Mouse (Mus musculus) left cerebral cortex, adult 11 months (tissue): Measurements from ENCODE around the gene Cox10.

ENCODE experiments used
- DNase-seq: peaks from one replicate; pipeline ENCODE4 v3.0.0; 2022; ENCODE audit warnings: low spot score

Cox10 gene

DNA sequence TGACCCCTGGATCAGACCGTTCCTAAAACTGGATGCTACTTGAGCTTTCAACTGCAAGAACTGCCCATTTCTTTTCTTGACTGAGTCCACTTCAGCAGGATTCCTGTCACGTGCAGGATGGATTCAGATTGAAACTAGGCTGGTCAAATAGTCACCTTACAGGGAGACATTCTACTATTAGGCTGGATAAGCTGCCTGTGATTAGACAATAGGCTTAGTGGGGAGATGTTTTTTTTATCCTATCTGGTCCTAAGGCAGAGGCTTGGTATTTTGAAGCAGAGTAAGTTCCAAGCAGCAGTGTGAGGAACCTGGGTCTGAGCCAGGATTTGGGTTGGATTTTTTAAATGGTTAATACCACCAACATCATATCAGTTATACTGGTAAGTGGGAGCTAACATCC, 125.4 kb downstream of the Cox10 start:
- no peak for DNase-seq

DNA sequence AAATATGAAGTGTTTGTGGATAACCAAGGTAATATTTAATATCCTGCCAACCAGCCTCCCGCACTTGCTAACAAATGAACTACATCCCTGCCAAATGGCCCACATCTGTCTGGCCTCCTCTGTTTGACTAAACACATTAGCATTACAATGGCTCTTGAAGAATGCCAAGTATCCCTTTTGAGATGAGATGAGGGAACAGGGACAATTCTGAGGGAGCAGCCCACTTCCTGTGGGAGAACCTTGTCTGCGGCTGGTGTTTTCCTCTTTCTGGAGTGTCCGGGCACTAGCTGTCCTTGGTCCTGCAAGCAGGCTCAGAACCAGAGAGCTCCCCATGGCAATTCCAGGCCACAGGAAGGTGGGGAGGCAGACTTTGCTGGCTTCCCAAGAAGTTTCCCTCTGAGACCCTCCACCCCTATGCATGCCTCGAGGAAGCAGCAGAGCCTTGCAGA, 126.5 kb downstream of the Cox10 start:
- no peak for DNase-seq

DNA sequence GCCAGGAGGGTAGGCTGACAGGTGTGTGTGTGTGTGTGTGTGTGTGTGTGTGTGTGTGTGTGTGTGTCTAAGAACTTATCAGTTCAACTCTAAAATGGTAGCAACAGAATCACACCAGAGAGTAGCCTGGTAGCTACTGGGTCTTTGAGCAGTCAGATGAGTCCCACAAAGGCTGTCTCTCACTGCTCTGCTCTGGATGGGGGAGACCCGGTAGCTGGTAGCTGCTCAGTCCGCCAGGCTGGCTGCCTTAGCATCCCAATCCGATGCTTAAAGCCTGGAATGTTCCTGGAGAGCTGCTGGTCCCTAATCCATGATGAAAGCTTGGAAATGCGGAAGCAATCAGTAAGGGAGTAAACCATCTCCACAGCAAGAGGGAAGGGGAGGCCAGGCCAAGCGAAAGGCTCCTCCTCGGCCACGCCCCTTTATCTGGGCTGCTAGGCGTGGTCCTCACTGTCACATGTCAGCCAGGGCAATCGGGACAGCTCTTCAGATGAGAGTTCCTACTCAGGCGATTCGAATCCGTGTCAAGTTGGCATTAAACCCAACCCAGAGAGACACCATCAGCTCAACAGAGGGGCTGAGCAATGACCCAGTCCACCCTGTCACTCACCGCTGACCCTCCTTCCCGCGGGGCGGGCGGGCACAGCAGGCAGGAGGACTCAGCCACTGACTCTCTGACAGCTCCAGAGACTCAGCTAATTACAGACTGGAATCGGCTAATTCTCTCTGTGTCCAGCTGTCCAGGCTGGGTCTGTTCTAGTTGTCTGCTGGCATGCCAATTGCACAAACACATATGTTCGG, 127.2 kb downstream of the Cox10 start:
- no peak for DNase-seq

DNA sequence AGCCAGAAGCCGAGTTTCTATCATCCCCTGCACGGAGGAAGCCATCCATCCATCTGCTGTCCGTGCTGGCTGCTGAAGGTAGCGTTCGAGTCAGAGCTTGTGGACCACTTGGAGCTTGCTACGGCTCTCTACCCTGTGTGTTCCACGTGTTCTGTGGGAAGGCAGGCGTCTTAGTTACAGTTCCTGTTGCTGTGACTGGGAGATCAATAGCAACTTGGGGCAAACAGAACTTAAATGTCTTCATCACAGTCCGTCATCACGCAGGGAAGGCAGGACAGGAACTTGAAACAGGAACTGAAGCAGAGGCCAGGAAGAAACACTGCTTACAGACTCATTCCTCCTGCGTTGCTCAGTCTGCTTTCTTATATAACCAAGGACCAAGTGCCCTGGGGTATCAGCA, 130.9 kb downstream of the Cox10 start:
- no peak for DNase-seq

DNA sequence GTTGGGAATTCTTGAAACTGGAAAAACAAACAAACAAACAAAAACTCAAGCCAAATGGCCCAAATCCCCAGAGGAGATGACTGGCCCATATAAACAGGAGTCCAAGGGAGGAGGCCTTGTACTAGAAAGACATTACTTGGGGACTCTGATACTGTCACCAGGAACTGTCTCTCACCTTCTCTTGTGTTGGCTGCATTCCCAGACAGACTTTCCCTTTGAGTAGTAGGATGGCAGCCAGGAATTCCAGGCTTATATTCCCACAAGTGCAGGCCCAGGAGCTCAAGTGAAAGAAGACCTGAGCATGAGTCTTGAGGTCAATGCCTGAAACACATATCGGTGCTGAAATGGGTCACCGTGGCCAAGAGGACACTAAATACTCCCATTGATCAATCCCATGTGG, 132.2 kb downstream of the Cox10 start:
- DNase-seq, result no peak

DNA sequence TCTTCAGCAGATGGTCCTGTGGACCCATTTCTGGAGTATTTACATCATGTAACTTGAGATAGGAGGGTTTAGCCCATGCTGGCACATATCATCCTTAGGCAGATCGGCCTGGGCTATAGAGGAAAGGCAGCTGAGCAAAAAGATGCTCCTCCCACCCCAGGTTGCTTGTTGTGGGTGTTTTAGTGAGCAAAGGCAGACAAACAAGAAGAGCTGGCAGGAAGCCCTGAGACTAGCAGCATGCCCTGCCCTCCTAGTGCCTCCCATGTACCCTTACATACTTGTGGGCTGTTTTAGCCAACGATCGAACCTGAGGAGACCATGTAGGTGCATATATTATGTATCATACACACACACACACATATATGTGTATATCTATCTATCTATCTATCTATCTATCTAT, 135.3 kb downstream of the Cox10 start:
- no peak for DNase-seq

DNA sequence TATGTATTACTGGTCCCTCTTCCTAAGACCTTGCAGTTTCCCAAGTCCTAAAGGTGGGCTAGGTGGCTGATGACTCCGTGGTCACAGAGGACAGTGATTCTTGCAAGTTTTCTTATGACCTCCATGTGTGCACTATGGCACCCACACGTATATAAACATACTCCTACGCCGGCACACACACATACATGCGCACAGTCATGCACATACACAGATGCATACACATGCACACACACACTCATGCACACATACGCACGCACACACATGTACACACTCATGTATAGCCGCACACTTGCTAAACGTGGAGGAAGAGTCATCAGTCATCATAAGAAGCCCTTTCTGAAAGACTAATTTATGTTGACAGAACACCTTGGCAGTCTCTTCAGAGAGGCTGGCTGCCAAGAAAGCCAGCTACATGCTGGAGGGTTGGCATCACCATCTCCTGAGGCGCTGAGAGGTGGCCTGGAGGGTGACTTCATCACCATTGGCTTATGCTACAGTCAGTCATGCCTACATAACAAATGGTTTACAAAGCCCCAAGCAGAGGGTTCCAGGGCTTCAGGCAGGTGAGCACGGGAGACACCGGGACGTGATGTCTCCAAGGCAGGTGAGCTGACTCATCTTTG, 135.9 kb downstream of the Cox10 start:
- no peak for DNase-seq

DNA sequence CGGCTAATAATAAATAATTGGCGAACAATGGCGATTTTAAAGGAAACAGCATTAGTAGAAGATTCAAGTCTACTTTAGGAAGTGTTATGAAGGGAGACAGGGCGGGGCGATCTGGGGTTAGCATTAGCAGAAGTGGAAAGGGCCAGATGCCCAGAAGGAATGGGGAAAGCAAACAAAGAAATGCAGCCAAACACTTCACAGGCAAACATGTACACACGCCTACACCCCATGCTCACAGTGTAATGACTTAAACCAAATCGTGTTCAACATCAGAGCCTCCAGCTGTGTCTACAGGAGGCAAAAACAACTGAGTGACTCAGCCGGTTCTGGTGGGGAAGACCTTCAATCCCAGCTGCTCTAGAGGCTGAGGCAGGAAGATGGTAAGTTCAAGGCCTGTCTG, 137.1 kb downstream of the Cox10 start:
- DNase-seq, result no peak

DNA sequence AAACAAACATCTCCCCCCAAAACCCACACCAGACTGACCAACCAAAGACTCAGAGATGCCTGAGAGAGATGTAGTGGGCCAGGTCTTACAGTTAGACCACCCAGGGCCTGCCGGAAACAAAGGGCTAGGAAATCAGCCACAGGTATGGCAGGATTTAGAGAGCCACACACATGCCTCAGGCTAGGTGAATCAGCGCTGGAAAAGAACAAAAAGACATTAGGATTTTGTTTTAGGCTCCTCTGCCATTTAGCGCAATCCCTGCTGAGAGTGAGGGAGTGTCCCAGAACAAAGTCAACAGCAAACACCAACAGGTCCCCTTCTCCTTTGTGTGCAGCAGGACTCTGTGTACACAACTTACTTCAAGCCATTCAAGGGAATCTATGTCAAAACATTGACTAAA, 142.6 kb downstream of the Cox10 start:
- DNase-seq, result no peak

DNA sequence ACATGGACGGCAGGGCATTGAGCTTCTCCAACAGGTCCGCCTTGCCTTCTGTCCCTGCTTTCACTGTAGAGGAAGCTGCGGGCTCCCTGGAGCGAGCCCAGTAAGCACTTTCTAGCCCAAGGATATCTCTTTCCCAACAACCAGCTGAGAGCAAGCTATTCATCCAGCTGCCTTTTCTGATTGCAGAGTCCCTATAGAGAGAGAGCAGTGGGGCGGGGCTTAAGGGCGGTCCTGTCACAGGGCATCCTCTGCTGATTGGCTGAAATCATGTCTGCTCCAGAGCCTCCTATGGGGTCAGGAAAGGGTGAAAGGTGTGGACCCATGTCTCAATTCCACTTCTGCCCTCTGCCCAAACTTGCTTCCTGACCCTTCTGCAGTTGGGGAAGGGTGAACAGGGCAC, 152.4 kb downstream of the Cox10 start:
- no peak for DNase-seq

DNA sequence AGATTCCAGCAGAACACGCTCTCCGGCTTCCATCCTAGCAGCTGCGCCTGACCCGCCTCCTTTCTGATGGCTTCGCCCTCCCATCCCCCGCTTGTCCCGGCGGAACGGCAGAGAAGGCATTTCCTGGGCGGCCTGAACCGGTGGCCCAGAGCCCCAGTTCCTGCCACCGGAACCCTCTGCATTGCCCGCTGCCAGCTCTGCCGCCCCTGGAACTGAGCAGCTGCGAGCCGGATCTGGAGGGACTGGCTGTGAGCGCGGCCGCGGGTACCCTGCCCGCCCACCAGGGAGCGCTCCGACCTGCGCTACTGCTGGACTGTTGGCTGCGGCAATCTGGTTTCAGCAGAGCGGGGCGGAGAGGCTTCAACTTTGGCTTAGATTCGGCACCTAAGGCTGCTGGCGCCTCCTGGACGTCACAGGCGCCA, 154.1 kb downstream of the Cox10 start:
- no peak for DNase-seq

DNA sequence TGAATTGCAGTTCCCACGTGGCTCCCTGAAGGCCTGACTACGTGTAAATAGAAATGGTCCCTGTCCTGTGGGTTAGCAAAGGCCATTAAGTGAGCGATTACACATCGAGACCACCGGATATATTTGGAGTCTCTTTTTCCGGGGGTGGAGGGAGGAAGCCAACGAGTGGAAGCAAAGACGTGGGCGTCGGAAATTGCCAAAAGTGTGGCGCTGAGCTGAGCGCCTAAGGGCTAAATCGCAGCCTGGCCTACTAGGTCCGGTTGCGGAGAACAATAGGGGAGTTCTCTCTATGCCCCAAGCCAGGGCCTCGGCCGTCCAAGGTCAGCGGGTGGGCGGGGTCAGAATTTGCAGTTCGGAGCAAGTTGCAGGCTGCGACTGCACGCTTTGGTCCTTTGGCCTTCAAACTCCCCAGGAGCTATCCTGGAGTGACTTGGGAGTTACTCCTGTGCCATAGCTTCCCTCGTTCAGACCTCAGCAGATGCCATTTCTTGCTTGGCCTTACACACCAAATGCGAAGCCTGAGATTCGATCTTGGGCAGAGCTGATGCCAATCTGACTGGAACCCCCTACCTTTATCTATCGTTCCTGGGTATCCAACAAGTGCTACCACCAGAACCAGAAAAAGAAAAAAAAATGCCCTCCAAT, 154.9 kb downstream of the Cox10 start:
- DNase-seq, result no peak

DNA sequence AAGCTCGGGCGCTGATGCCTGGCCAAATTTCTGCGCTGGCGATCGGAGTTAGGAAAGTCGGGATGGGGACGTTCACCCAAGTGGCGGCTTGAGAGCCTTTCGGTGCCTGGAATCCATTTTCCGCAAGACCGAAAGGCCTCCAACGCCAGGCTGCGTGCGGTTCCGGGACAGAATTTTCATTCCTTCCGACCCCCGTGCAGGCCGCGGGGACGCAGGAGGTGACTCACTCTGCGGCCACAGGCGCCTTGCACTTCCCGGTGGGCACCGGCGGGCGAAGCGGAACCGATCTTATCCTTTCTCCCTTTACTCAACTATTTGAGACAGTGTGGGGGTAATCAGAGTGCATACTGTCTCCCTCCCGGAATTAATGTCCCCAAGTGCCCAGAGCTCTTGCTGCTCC, 155.9 kb downstream of the Cox10 start:
- DNase-seq, result no peak

DNA sequence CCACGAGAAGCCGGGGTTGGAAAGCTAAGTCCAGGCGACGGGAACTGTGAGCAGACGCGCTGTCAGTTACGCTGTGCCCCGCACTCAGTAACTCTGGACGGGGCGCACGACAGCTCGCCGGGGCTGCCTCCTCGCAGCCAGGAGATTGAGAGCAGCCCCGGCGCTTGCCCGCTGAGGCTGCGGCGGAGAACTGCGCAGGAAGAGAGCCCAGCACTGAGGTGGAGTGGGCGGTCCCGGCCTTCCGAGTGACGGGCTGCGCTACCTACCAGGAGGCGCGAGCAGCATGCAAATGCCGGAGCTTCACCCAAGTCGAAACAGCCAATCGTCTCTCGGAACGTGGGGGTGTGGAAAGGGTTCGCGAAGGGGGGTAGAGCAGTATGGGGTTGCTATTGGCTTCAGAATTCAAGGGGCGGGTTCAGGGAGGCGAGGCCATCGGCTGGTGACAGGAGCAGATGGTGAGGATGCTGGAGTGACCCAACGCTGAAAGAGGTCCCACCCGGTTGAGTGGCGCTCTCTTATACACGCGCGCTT, 157.1 kb downstream of the Cox10 start, which contains the start of gene Hs3st3b1:
Hs3st3b1 (minus strand) TSS at position 200 of the 531 bp plus-strand sequence.
- DNase-seq, result peak; percentile 78

DNA sequence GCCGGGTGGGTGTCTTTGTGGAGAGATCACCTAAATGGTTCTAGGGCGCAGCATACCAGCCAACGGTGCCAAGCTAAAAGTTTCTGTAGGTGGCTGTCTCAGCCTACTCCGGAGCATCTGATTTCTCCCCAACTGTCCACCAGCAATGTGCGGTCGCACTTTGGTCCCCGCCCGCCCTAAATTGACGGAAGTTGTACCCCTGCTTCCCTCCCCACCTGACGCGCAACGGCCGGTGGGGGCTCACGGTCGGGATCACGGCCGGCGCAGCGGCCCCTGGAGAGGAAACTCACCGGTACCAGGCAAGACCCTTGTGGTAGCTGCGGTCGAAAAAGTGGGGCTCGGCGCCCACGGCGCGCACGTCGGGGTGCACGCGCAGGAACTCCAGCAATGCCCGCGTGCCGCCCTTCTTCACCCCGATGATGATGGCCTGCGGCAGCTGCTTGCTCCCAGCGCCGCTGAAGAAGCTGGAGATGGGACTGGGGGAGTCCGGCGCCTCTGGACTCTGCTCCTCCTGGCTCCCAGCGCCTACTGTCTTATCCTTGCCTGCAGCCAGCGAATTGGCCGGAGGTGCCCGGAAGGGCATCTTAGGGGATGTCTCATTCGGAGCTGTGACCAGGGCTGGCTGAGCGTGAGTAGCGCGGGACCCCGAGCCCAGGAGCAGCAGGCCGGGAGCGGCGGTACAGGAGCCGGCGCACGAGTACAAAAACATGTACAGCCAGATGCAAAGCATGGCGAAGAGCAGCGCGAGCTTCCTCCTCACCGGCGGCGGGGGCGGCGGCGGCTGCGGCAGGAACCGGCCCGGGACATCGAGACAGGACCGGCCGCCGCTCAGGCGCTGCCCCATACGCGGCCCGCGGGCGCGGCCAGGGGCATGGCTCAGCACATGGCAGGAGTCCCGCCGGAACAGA, 158.0 kb downstream of the Cox10 start:
- no peak for DNase-seq

DNA sequence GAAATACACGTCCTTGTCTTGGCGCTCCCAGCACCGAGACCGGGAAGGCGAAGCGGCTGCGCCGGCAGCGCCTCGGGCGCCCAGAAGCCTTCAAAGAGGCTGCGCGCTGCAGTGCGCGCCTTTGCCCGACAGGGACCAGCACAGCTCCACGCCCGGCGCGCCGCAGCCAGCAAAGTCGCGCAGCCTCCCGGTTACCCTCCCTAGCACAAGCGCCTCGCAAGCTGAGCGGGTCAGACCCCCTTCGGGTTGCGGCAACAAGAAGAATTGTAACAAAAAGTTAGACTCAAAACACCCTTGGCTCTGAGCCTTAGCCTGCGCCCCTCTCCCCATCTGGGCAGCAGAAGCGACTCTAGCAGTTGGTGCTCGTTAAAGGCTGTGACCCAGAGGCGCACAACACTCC, 158.7 kb downstream of the Cox10 start:
- DNase-seq, result no peak

DNA sequence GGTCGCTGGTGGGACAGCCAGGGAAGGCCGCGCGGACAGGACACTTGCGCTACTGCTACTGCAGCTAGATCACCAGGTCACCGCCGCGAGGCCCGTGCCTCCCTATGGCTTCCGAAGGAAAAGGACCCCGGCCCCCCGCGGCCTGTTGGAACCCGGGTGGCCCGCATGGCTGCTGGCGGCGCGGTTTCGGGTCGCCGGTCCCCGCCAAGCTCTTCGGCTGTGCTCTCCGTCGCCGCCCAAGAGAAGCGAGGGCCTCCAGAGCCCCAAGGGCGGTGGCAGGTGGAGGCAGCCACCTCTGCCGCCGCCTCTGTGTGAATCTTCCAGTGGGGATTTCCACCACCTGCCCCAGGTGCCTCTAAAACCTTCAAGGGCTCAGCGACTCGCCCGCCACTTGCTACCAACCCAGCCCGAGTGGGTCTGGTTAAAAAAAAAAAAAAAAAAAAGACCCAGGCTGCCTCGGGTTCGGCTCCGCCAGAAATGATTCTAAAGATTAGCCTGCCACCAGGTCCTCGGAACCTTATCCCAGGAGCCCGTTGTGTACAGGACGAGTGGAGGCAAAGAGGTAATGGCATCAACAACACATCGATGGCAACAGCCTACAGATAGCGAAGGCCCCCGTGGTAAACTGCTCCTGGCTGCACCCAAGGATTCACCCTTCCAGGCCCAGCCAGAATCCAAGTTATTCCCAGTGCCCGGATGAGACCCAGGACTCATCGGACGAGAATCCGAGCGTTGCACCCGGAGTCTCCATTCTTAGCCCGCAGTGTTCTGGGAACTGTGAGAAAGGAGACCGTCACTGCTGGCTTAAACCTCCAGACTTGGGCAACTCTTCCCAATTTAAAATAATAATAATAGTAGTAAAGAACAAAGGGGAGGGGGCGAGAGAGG, 159.8 kb downstream of the Cox10 start:
- no peak for DNase-seq

DNA sequence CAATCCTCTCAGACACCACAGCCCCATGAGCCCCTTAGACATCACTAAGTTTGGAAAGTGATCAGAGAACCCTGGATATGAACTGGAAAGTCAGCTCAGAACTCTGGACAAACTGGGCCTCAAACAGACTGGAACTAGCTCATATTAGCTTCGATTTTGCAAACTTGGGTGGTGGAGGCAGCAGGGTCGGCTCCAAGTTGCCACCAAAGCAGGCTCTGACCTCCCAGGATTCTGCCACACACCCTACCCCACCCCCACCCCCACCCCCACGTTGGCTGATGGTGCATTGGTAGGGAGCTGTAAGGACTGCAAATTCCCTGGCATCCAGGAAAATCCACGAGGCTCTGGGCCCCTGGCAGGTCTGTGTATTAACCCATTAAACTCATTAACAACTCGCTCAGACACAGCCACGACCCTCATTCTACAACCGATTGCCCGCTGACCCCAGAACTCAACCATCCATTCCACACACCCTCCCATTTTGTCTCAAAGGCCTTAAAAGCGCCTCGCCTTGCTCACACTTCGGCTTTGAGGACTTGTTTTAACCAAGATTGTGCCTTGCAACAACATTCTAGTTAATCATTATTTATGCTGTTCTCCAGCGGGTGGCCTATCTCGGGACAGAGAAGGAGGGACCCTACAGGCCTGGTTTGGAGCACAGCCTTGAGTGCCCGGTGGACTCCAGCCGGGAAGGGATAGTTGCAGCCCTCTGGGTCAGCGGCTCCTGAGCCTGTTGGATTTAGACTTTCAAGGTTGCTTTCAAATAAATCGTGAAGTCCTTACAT, 160.8 kb downstream of the Cox10 start:
- DNase-seq, result no peak

DNA sequence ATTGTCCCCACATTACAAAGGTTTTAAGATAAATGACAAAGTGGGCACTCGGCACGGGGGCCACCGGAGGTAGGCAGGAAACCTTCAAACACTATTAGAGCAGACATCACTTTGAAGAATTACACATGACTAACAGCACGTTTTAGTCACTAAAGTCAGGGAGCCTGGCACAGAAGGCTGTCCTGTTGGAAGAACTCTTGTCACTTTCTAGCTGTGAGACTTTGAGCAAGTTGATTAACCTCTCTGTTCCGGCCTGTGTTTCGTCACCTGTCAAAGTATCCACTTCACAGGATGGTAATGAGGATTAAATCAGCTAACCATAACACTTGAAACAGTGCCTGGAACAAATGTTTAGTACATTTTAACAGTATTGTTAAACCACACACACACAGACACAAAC, 161.7 kb downstream of the Cox10 start:
- no peak for DNase-seq

DNA sequence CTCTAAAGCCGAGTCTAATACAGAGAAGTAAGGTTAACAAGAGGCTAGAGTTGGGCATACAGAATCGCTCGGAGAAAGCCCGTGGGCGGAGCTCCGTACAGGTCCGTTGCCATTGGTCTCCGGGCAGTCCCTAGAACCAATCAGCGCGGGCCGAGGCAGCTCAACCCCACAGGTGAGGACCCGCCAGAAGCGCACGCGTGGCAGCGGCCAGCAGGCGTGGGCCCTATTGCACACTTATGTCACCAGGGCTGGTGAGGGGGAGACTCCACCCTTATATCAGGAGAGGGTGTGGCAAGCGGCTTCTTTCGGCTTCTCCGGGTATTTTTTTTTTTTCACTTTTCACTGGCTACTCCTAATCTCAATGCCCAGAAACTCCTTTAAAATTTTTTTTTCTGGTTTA, 164.9 kb downstream of the Cox10 start:
- DNase-seq, result no peak
